Mouse (Mus musculus) myocyte (in vitro differentiated cells): ENCODE measurements around the gene Ireb2.

Source experiments
- MAX ChIP-seq: IDR thresholded peaks from one replicate; pipeline ENCODE4 v1.6.1; 2011; ENCODE audit warnings: low read depth, mild to moderate bottlenecking, control low read depth
- POLR2A ChIP-seq: IDR thresholded peaks from one replicate; pipeline ENCODE4 v1.6.1; 2011; ENCODE audit warnings: low read depth, mild to moderate bottlenecking, control low read depth, moderate library complexity; ENCODE audit not compliant: insufficient read length
- POLR2AphosphoS2 ChIP-seq: IDR thresholded peaks from one replicate; pipeline ENCODE4 v1.6.1; 2011; ENCODE audit warnings: low read depth, control low read depth; ENCODE audit not compliant: insufficient read length
- TCF12 ChIP-seq: IDR thresholded peaks from one replicate; pipeline ENCODE4 v1.6.1; 2011; ENCODE audit warnings: mild to moderate bottlenecking, control low read depth; ENCODE audit not compliant: poor library complexity, insufficient read depth, severe bottlenecking
- USF1 ChIP-seq: IDR thresholded peaks from one replicate; pipeline ENCODE4 v1.6.1; 2011; ENCODE audit warnings: low read depth, mild to moderate bottlenecking, control low read depth, moderate library complexity

DNA sequence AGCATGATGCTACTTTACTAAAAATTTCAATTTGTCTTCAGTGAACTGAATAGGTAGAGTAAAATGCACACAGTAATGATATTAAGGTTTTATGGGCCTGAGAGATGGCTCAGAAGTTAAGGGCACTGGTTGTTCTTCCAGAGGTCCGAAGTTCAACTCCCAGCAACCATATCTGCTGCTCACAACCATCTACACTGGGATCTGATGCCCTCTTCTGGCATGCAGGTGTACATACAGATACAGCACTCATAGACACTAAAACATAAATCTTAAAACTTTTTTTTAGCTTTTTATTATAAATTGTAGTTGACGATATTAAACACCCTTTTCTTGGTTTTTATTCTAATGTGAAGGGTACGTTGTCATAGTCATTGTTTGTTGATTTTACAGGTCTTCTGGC, 33.5 kb downstream of the Ireb2 start:
- no peak for TF ChIP-seq POLR2A
- TF ChIP-seq USF1: no peak
- TF ChIP-seq MAX: no peak
- no peak for TF ChIP-seq POLR2AphosphoS2
- no peak for TF ChIP-seq TCF12
